Mouse (Mus musculus) cerebral cortex, adult 2 months (tissue): ENCODE measurements around the gene Crcp.

Source experiments
- WGBS: fragments of 180-500 bp; shearing (Covaris S2); methylation state at CpG from one replicate; pipeline ENCODE4 v1.1.7; 2018; 5-methylcytosine and 5-hydroxymethylcytosine counted together

Crcp gene

DNA sequence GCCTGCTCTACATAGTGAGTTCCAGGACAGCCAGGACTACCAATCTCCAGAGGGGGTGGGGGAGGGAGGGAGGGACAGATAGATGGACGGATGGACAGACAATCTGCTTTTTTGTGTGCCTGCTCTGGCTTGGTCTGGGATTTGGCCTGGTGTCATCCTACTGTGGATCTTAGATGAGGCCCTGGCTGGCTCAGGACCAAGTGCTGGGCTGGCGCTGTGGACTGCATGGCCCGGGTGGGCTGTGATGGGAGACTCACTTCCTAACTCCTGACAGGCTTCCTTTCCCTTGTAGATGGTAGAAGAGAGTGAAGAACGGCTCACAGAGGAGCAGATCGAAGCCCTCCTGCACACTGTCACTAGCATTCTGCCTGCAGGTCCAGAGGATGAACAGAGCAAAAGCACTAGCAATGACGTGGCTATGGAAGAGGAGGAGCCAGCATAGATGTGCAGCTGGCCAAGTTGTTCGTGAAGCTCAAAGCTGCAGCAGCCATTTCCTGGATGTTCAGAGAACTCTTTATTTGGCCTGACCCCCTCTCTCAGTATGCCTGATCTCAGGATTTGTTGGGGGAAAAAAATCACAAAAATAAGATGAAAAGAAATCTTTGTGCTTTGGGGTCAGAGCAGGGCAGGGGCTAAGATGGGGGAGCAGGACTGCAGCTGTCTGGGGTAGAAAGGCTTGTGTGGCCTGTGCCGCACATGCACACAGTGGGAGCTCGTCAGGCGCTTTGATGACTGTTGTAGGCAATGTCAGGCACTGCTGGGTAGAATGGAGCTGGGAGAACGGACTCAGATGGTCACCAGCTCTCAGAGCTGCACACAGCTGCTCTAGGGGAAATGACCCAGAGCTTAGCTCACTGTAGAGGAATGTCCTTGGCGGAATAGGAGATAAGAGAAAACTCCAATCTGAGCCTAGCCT, 30.6 kb downstream of the Crcp start:
- WGBS: 61% methylated on average over 12 of the region's 12 CpGs

DNA sequence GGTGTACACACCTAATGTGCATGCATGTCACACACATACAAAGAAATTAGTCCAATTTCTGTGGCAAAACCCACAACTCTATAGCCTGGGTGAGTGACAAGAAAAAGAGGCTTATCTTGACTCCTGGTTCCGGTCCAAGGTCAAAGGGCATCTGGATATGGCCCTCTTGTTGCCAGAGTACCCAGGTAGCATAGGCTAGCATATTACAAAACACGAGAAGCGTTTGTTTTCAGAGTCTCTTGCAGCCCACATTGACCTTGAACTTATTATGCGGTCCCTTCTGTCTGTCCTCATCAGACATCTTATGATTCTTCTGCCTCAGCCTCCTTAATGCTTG, 31.2 kb downstream of the Crcp start:
- WGBS: 93% methylated on average over 4 of the region's 4 CpGs

DNA sequence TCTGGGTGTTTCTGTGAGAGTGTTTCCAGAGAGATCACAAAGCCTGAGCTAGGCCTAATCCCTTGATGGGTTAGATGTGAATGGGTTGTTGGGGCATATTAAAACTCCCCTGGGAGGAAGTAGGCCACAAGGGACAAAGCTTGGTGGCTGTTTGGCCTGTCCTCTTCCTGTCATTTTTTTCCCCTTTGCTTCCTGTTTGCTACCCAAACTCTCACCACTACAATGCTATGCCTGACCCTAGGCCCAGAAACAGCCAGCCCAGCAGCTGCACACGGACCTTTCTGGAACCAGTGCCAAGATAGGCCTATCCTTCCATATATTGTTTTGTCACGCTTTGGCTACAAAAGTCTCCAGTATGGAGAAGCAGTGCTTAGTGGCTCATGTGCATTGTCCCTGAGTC, 33.0 kb downstream of the Crcp start:
- WGBS: 65% methylated on average over 2 of the region's 2 CpGs

DNA sequence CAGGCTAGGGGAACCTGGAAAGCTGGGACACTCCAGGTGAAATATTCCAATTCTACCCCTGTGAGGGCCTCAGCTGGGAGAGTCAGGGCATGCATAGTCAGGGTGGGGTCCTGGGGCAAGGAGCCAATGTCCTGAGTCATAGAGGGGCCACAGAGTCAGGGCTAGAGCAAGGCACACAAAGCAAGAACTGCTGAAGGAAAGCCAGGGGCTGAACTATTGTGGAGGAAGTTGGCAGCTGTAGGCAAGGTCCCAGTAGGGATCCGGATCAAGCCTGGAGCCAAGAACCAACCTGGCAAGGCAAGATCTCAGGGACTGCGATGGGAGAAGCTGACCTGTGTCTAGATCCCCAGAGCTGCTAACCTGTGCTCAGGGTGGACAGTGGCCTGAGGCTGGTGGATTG, 34.7 kb downstream of the Crcp start:
- WGBS: 64% methylated on average over 2 of the region's 2 CpGs

DNA sequence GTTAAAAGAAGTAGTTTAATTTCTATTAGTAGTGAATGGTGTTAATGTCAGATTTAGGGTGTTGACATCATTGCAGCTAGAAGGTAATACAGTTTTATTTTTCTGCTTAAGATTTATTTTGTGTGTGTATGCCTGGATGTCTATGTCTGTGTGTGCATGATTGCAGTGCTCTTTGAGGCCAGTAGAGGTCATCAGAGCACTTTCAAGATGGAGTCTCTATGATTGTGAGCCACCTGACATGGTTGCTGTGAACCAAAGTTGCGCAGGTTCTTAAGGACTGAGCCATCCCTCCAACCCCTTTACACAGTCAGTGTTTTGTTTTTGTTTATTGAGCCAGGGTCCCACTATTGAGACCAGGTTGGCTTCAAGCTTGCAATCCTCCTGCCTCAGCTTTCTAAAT, 36.5 kb downstream of the Crcp start:
- 96% methylated on average over 1 of the region's 1 CpGs for WGBS

DNA sequence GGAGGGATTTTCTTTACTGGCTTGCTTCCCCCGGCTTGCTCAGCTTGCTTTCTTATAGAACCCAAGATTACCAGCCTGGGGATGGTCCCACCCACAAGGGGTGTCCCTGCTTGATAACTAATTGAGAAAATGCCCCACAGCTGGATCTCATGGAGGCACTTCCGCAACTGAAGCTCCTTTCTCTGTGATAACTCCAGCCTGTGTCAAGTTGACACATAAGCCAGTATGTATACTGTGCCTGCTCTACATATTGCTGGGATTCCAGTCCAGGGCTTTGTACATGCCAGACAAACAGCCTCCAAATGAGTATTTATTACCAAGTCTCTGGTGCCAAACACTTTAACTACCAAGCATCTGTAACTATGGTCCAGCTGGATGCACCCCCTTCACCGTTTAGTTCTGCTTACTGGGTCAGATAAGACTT, 38.8 kb downstream of the Crcp start:
- WGBS: 79% methylated on average over 3 of the region's 3 CpGs

DNA sequence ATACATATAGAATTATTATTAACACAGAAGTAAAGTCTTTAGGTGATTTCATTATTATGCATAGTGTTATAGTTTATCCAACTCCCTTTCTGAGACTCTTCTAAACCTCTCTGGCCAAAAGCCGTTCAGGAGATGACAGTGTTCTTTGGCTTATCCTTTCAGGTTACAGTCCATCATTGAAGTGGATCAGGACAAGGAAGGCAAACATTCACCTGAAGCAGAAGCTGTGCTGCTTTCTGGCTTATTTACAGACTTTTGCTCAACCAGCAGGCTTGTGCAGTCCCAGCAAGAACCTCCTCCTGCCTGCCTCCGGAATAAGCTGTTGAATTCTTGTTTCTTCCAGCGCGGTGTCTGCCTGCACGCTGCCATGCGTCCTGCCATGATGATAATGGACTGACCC, 43.9 kb downstream of the Crcp start, which contains the start of gene Tpst1:
TSS of gene Tpst1 (plus strand) at position 301 of the 400 bp plus-strand sequence.
- 91% methylated on average over 6 of the region's 6 CpGs for WGBS

DNA sequence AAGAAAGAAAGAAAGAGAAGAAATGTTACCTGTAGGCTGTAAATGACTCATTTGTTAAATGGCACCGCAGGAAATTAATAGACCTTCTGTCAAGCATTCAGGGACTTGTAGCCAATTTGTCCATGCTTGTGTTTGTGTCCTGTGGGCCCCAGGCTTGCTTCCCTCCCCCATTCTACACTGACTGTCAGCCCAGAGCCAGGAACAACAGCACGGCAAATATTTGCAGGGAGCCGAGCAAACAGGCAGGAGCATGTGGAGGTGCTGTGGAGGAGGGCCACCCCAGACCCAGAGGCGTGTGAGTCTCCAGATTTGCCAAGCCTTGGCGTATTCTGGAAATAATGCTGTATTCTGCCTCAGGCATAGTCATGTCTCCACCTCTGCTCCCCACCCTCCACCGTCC, 45.4 kb downstream of the Crcp start:
- 77% methylated on average over 6 of the region's 6 CpGs for WGBS

DNA sequence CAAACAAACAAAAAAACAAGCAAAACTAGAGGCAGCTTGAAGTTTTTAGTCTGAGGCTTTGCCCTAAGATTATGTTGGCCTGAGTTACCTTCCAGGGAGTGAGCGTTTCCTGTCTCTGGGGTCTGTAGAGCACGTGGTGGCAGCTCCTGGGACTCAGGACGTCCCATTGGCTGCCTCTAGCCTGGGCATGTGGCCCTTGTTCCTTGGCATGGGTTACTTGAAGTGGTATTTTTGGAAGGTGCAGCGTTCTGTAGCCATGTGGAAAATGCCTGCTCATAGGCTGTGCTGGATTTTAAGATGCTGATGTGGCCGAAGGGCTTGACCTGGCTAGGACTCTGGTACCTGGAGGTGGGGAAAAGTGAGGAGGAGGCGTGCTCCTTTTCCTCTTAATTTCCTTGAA, 47.3 kb downstream of the Crcp start:
- 72% methylated on average over 6 of the region's 6 CpGs for WGBS

DNA sequence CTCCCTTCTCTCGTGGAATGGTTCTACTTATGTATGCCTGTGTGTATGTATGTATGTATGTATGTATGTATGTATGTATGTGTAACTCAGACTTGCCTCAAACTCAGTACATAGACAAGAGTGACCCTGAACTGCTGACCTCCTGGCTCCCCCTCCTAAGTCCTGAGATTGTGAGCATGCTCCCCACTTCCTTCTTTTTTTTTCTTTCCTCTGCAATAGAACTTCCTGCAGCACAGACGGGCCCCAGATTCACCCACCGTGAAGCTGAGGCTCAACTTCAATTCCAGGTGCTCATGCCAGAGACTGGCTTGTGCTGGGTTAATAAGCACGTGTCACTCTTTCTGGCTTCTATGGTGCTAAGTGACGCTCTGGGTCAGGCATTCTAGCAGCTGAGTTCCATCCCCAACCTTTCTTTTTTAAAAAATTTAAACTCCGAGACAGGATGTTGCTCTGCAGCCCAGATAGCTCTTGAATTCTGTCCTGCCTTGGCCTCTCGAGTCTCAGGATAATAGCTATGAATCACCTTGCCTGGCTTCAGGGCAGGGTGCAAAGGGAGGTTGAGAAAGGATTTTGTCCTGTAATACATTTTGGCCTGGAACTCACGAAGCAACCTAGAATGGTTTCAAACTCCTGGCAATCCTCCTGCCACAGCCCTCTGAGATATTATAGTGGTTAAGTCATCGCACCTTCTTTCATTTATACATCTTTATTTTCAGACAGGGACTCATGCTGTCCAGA, 49.2 kb downstream of the Crcp start:
- 68% methylated on average over 9 of the region's 9 CpGs for WGBS

DNA sequence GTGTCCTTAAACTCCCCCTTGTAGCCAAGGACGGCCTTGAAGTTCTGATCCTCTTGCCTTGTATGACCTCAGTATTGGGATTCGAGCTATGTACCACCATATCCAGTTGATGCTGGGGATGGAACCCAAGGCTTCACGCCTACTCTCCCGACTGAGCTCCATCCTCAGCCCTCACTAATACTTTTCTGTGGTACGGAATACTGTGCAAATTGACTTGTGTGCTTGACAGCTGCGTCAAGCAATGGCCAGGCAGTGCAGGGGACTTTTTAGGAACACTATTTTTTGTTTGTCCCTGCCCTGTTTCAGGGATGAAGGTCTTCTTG, 49.7 kb downstream of the Crcp start:
- 29% methylated on average over 6 of the region's 6 CpGs for WGBS

DNA sequence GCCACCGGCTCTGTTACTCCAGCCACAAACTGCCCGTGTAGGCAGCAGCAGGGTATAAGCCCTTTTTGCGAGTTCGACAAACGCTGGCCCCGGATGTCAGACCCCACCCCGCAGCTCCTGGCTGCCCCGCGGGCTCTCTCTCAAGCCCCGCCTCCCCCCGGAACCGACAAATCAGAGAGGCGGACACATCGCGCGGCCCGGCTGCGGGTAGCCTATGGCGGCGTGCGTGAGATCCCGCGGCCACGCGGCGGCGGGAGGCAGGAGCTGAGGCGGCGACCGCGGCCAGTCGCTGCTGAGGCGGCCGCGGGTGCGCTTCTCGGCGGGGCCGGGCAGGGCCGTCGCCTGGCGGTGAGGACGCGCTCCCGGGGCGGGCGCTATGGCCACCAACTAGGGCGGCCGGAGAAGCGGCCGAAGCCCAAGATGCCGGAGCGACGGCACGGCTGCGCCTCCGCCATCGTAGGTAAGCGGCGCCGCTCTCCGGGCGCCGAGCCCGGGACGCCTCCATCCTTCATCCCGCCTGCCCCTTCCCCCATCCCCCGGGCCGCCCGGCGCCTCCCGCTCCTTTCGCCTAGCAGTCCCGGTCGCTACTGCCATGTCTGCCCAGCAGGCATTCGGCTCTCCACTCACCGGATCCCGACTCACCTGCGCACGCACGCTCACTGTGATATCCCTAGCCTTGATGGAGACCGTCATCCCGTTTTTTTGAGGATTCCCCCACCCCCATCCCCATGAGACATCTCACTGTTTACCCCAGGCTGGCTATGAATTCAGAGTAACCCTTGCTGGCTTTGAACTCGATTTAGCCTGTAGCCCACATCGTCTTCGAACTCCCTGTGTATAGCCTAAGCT, 50.3 kb downstream of the Crcp start:
- WGBS: under 1% methylated on average over 84 of the region's 86 CpGs

DNA sequence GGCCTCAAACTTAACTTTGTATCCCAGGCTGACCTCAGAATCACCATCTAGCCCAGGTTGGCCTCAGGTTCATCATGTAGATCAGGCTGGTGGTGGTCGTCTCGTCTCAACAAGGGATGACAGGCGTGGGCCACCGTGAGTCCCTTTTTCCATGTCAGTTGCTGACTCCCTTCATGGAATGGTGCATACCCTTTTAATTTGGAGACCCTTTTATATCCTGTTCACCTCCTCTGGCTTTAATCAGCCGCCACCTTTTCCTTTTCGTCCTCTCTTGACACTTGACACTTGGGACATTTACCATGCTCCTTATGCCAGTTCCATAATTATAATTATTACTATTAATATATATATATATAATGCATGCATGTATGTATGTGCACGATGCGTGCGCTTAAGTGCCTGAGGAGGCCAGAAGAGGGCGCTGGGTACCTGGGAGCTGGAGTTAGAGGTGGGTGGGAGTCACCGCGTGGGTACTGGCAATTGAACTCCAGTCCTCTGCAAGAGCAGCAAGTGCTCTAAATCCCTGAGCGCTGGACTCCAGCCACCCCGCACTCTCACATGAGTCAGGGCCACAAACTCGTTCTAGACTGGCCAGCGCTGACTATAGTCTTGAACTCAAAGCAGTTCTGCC, 51.1 kb downstream of the Crcp start:
- WGBS: 72% methylated on average over 16 of the region's 16 CpGs

DNA sequence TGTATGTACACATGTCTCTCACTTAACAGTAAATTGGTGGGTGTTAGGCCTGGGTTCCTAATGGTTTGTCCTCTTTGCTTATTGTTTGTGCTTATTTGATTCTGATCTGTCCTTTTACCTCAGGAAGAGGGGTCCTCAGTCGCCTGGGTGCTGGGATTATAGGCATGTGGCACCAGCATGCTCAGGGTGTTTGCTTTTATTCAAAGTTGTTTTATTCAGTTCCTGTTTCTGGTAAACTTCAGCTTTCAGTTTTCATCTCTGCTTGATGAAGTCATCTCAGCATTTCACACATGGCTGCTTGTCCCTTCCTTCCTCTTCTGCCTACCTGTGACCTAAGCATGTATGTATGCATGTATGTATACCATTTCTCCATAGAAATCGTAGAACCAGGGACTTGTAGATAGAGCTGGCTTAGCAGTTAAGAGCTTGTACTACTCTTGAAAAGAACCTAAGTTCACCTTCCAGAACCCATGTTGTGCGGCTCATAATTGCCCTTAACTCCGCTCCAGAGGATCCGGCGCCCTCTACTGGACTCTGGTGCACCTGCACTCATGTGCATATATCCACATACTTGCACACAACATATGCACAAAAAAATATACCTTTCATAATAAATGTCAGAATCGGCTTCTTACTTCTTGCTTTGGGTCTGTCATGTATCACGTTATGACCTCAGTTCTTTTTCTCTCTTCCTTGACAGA, 52.2 kb downstream of the Crcp start:
- WGBS: 94% methylated on average over 8 of the region's 8 CpGs

DNA sequence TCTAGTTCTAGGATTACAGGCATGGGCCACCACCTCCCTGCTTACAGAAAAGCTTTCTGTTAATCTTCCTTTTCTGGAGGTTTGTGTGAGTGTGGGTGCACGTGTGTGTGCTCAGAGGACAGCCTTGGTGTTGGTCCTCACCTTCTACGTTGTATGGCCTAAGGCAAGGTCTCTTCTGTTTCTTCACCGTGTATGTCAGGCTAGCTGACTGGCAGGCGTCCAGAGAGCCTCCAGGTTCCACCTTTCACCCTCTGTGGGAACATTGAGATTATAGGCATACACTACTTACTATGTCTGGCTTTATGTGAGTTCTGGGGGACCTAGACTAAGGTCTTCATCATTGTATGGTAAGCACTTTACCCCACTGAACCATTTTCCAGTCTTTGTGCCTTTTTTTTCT, 53.3 kb downstream of the Crcp start:
- WGBS: 69% methylated on average over 4 of the region's 4 CpGs

DNA sequence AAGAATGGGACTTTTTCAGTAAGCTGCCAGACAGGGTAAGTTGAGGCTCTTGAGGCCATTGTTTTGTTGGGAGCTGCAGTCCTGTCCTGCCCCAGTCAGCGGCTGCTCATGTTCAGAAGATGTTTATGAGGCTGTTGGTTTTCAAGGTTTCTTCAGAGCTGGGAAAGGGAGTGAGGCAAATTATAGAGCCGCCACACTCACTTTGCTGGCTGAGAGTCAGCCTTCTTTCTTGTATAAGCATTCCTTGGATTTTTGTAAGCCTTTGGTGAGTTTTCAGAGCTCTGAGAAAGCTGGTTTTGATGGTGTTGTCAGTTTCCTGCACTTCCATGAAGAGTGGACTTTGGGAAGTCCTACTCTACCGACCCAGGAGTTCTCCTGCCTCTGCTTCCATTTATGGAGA, 55.2 kb downstream of the Crcp start:
- 47% methylated on average over 3 of the region's 3 CpGs for WGBS

DNA sequence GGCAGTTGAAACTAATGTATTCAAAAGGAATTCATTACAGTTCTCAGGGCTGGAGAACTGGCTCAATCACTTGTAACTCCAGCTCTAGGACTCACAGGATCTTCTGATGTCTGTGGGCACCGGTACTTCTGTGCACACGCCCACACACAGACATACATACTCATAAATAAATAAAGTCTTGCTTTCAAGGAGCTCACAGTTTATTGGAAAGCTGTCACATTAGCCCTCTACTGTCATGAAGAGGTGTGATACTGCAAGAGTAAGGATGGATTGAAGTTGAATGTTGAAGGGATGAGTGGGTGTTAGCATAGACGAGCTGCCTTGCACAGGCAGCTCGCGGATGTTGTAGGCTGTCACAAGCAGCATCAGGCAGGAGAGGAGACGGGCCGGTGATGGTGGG, 58.9 kb downstream of the Crcp start:
- 41% methylated on average over 7 of the region's 7 CpGs for WGBS

DNA sequence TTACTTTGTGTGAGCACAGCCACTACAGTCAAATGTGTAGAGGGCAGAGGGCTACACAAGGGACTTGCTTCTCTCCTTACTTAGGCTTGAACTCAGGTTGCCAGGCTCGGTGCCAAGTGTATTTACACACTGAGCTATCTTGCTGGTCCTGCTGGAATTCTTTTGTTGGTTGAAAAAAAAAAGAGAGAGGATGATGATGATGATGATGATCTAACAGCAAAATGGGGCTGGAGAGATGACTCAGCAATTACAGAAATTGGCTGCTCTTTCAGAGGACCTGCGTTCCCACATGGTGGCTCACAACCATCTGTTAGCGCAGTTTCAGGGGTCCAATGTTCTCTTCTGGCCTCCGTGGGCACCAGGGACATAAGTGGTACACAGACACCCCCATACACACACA, 59.5 kb downstream of the Crcp start:
- 57% methylated on average over 4 of the region's 4 CpGs for WGBS

DNA sequence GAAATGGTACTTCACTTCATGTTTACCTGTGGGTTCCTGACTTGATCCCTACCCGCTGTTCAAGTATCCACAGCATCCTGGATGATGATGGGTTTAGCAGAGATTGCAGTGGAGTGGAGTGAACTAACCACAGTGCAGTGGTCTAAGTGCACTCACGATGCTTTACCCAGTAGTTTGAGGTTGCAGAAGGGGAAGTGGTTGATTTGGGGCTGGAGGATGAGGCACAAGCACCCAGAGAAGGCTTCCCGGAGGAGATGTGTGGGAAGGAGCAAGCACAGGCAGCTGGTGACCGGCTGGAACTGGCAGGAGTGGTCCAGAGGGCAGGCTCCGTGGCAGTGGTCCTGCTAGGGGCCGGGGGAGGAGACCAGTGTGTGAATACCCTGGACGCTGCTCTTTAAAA, 60.1 kb downstream of the Crcp start:
- 51% methylated on average over 7 of the region's 7 CpGs for WGBS

DNA sequence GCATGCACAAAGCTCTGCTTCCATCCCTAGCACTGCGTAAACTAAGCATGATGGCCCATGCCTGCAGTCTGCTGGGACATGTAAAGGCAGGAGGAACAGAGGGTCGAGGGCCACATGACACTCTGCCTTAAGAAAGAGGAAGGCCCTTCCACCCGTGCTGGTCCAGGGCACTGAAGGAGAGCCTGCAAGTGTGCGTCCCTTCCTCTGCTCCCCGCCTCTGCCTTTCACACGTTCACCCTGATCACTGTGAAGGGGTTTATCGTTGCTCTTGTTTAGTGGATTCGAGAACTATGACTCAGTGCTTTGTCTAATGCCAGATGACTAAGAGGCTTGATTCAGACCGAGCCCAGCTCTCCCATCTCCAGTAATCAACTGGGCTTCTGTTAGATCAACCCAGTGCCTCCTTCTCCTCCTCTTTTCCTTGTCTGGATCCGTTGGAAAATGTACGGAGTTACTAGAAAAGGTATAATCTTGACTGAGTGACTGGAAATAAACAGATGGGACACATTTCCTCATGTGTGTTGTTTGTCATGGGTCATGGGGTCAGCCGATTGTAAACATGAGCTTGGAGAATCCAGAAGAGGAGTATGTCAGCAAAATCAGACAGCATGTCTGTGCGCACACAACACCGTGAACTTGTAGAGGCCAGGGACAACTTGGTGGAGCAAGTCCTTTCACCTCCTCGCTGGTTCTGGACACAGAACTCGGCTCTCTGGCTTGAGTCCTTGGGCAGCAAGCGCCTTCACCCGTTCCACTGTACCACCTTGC, 60.7 kb downstream of the Crcp start:
- 53% methylated on average over 18 of the region's 18 CpGs for WGBS

DNA sequence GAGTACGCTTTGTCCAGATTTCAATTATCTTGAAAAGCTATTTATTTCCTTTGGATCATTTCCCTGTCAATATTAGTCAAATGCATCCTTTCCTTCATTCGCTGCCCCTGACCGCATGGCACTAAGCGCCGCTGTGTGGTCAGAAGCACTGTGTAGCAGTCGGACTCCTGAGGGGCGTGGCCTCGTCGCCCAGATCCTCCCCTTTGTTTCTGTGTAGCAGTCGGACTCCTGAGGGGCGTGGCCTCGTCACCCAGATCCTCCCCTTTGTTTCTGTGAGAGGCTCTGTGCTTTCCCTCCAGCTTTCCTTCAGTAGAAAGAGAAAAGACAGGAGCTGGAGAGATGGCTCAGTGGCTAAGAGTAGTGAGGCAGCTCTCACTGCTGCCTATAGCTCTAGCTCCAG, 67.7 kb downstream of the Crcp start:
- WGBS: 34% methylated on average over 12 of the region's 12 CpGs
